ENCODE assay signal across 25 mouse cellular contexts in genomic region chr10:42682421-42682820, GRCm38 (mm10).
A peak's percentile ranks its signal among the peaks of the same experiment; 100 is the strongest.
DNase-seq lines count a peak whose midpoint lies in the region; ATAC-seq and TF ChIP-seq lines count a peak whose summit lies in the region.
"Had no signal": no experiment of that assay in that cellular context is flagged by ENCODE, and none has a peak within 500 bp of the region (broad histone marks: within the 10 kb centered on the region; RNA-seq: fewer than 3 reads in every experiment).

No protein-coding gene starts in this region.

- 88% methylated on average over 8 of the region's 8 CpGs for WGBS in hindbrain, embryonic 12.5 days
- 88% methylated on average over 8 of the region's 8 CpGs for WGBS in hindbrain, postnatal 0 days
- WGBS in kidney, embryonic 15.5 days = 81% methylated on average over 8 of the region's 8 CpGs
- WGBS in liver, adult 2 months = 41% methylated on average over 8 of the region's 8 CpGs
- 80% methylated on average over 8 of the region's 8 CpGs for WGBS in liver, postnatal 0 days (ENCODE audit: insufficient replicate concordance)

- ATAC-seq in hindbrain, embryonic 12.5 days (ENCODE audit: low FRiP score) = no peak
- ATAC-seq in hindbrain, postnatal 0 days = no peak
- ATAC-seq in kidney, embryonic 15.5 days (replicated peaks; ENCODE audit: low FRiP score) = no peak
- ATAC-seq in liver, postnatal 0 days = no peak
- ATAC-seq: forebrain, embryonic 15.5 days had no signal

- H3K4me1 ChIP-seq in hindbrain, embryonic 12.5 days = peaks cover 9% of the 10 kb centered on the region
- H3K4me1 ChIP-seq in hindbrain, postnatal 0 days (ENCODE audit: insufficient read depth, low read length) = peaks cover 14% of the 10 kb centered on the region; the same call in 1 of the 2 replicates
- H3K4me1 ChIP-seq in kidney, embryonic 15.5 days = peaks cover 9% of the 10 kb centered on the region
- peaks cover 7% of the 10 kb centered on the region; the same call in 1 of the 2 replicates for H3K4me1 ChIP-seq in liver, adult 2 months (ENCODE audit: control insufficient read depth, insufficient read depth, low read length)
- H3K4me1 ChIP-seq in liver, postnatal 0 days (ENCODE audit: insufficient read depth) = peaks cover 10% of the 10 kb centered on the region; the same call in 1 of the 2 replicates

- TF ChIP-seq CTCF in hindbrain, postnatal 0 days (IDR thresholded peaks at IDR 0.05; ENCODE audit: low read depth) = no peak
- TF ChIP-seq CTCF in liver, adult 2 months (IDR thresholded peaks at IDR 0.05; ENCODE audit: low read depth, low read length) = no peak
- TF ChIP-seq CTCF in liver, postnatal 0 days (IDR thresholded peaks at IDR 0.05; ENCODE audit: low read depth) = no peak

- no peak for DNase-seq in hindbrain, postnatal 0 days (ENCODE audit: low spot score)
- peak; percentile 43 for DNase-seq in kidney, adult 9 months
- DNase-seq in liver, adult 2 months (ENCODE audit: extremely low read depth, low read depth, low spot score) = peak; percentile 58
- no peak for DNase-seq in liver, postnatal 0 days
- DNase-seq: adrenal gland, adult 2 months; adrenal gland, postnatal 14 days; cerebellum, adult 11 months; cerebellum, adult 2 months; cerebellum, adult 9-11 months; cerebellum, postnatal 25 days; gastrocnemius, postnatal 25 days; heart, adult 18-20 months; heart, postnatal 10 days; heart, postnatal 36 days had no signal

- no peak overlapping the region for H3K4me3 ChIP-seq in hindbrain, embryonic 12.5 days
- no peak overlapping the region for H3K4me3 ChIP-seq in hindbrain, postnatal 0 days (ENCODE audit: low read length)
- no peak overlapping the region for H3K4me3 ChIP-seq in kidney, embryonic 15.5 days (replicated peaks)
- no peak overlapping the region for H3K4me3 ChIP-seq in liver, adult 2 months (ENCODE audit: insufficient read depth, low read depth, low read length)
- no peak overlapping the region for H3K4me3 ChIP-seq in liver, postnatal 0 days (ENCODE audit: low read depth, low read length)
- H3K4me3 ChIP-seq: embryonic facial prominence, embryonic 10.5 days; embryonic facial prominence, embryonic 13.5 days; erythroblast, embryonic 14.5 days; forebrain, embryonic 12.5 days; forebrain, embryonic 15.5 days; heart, embryonic 12.5 days; heart, embryonic 15.5 days; hindbrain, embryonic 10.5 days had no signal

- 0 out of 2 replicates have a peak overlapping the region, but pooled peaks have one; percentile 19 for H3K9ac ChIP-seq in hindbrain, embryonic 12.5 days
- no peak overlapping the region for H3K9ac ChIP-seq in hindbrain, postnatal 0 days (replicated peaks; ENCODE audit: low read length)
- H3K9ac ChIP-seq in kidney, embryonic 15.5 days = no peak overlapping the region
- no peak overlapping the region for H3K9ac ChIP-seq in liver, adult 2 months (ENCODE audit: low read depth, low read length)
- no peak overlapping the region for H3K9ac ChIP-seq in liver, postnatal 0 days (replicated peaks)
- H3K9ac ChIP-seq: embryonic facial prominence, embryonic 13.5 days; forebrain, embryonic 12.5 days; forebrain, embryonic 15.5 days; heart, embryonic 12.5 days; heart, embryonic 15.5 days; hindbrain, embryonic 14.5 days had no signal

- no peaks in the 10 kb centered on the region for H3K9me3 ChIP-seq in hindbrain, embryonic 12.5 days (replicated peaks)
- H3K9me3 ChIP-seq in hindbrain, postnatal 0 days (ENCODE audit: low read length) = no peaks in the 10 kb centered on the region
- H3K9me3 ChIP-seq in kidney, embryonic 15.5 days (replicated peaks) = no peaks in the 10 kb centered on the region
- H3K9me3 ChIP-seq in liver, postnatal 0 days (ENCODE audit: low read length) = no peaks in the 10 kb centered on the region
- H3K9me3 ChIP-seq: embryonic facial prominence, embryonic 10.5 days; embryonic facial prominence, embryonic 13.5 days; forebrain, embryonic 12.5 days; forebrain, embryonic 15.5 days; heart, embryonic 15.5 days; hindbrain, embryonic 10.5 days had no signal

- TF ChIP-seq POLR2A in liver, adult 2 months (IDR thresholded peaks at IDR 0.05; ENCODE audit: extremely low read depth, insufficient read depth, low read length) = no peak

- H3K27ac ChIP-seq in hindbrain, embryonic 12.5 days = no peak overlapping the region
- no peak overlapping the region for H3K27ac ChIP-seq in hindbrain, postnatal 0 days
- H3K27ac ChIP-seq in kidney, embryonic 15.5 days = no peak overlapping the region
- H3K27ac ChIP-seq in liver, adult 2 months (replicated peaks; ENCODE audit: insufficient read depth, low read depth, low read length) = no peak overlapping the region
- H3K27ac ChIP-seq in liver, postnatal 0 days (ENCODE audit: low read depth) = no peak overlapping the region
- H3K27ac ChIP-seq: embryonic facial prominence, embryonic 10.5 days; embryonic facial prominence, embryonic 13.5 days; forebrain, embryonic 12.5 days; forebrain, embryonic 15.5 days; heart, embryonic 15.5 days; hindbrain, embryonic 10.5 days; hindbrain, embryonic 14.5 days had no signal

- H3K4me2 ChIP-seq in hindbrain, embryonic 12.5 days (replicated peaks) = no peak overlapping the region
- no peak overlapping the region for H3K4me2 ChIP-seq in hindbrain, postnatal 0 days (ENCODE audit: low read depth, low read length)
- H3K4me2 ChIP-seq in kidney, embryonic 15.5 days = no peak overlapping the region
- H3K4me2 ChIP-seq in liver, postnatal 0 days (ENCODE audit: low read depth, low read length) = no peak overlapping the region
- H3K4me2 ChIP-seq: embryonic facial prominence, embryonic 13.5 days; forebrain, embryonic 12.5 days; forebrain, embryonic 15.5 days; heart, embryonic 12.5 days; heart, embryonic 15.5 days; hindbrain, embryonic 14.5 days had no signal

- peaks cover 8% of the 10 kb centered on the region for H3K36me3 ChIP-seq in hindbrain, embryonic 12.5 days
- no peaks in the 10 kb centered on the region; the same call in 1 of the 2 replicates for H3K36me3 ChIP-seq in hindbrain, postnatal 0 days (ENCODE audit: insufficient read depth, low read length)
- H3K36me3 ChIP-seq in kidney, embryonic 15.5 days = peaks cover 4% of the 10 kb centered on the region; the same call in 1 of the 2 replicates
- H3K36me3 ChIP-seq in liver, adult 2 months (ENCODE audit: control insufficient read depth, insufficient read depth, low read length) = peaks cover 5% of the 10 kb centered on the region; the same call in 1 of the 2 replicates
- peaks cover 11% of the 10 kb centered on the region for H3K36me3 ChIP-seq in liver, postnatal 0 days (replicated peaks; ENCODE audit: insufficient read depth, low read length)
- H3K36me3 ChIP-seq: heart, embryonic 15.5 days had no signal

- peaks cover 6% of the 10 kb centered on the region for H3K27me3 ChIP-seq in hindbrain, embryonic 12.5 days
- no peaks in the 10 kb centered on the region for H3K27me3 ChIP-seq in hindbrain, postnatal 0 days (ENCODE audit: insufficient read depth, low read length)
- H3K27me3 ChIP-seq in kidney, embryonic 15.5 days = no peaks in the 10 kb centered on the region
- no peaks in the 10 kb centered on the region for H3K27me3 ChIP-seq in liver, adult 2 months (ENCODE audit: control insufficient read depth, insufficient read depth, low read length)
- H3K27me3 ChIP-seq in liver, postnatal 0 days (ENCODE audit: insufficient read depth, low read length) = no peaks in the 10 kb centered on the region
- H3K27me3 ChIP-seq: forebrain, embryonic 12.5 days; forebrain, embryonic 15.5 days; heart, embryonic 12.5 days; heart, embryonic 15.5 days had no signal

- H3K79me2 ChIP-seq in liver, adult 2 months (ENCODE audit: control insufficient read depth, insufficient read depth, low read length) = peaks cover 5% of the 10 kb centered on the region; the same call in 1 of the 2 replicates

- no peak for TF ChIP-seq EP300 in liver, postnatal 0 days (IDR thresholded peaks at IDR 0.05; ENCODE audit: low read depth)

Comparison
In these comparisons a context has a peak if more than half of its experiments do, and no peak if none do; other contexts are left out.
1. DNase-seq: peak in kidney, adult 9 months (single experiment) and liver, adult 2 months (single experiment); none in hindbrain, postnatal 0 days (single experiment) and liver, postnatal 0 days (single experiment).